Mouse (Mus musculus) lung, postnatal 0 days (tissue): ENCODE data around the gene Stx16.

Experiments
- CTCF ChIP-seq: IDR thresholded peaks from 2 replicates; pipeline ENCODE4 v1.5.1; 2016; ENCODE audit warnings: antibody characterized with exemption, mild to moderate bottlenecking
- EP300 ChIP-seq: IDR thresholded peaks from 2 replicates; pipeline ENCODE4 v1.6.1; 2016; ENCODE audit warnings: antibody characterized with exemption, mild to moderate bottlenecking, control low read depth

DNA sequence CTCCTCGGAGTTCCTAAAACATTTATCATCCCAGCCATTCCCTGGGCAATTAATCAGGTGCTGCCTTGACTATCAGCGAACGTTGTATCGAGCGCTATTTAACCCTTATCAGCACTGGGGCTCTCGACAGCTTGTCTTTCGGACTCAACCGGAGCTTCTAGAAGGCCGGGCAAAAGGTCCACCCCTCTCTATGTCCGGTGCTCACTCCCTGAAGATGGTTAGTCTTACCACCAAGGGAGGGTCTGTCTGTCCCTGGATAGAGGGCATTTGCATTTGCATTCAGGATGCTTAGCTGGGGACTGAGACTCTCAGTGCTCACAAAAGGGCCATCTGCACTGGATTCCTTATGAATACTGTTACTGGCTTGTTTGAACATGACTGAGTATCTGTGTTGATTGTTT, 25.0 kb upstream of the Stx16 start:
- TF ChIP-seq CTCF (no peak), EP300 (no peak)
